Mouse (Mus musculus): ENCODE results near the gene Mturn.

Gene Mturn

GRCm38 (mm10) chr6:54680891-54681745 lies at the start of gene Mturn:
Gene Mturn, plus strand, starts transcription at chr6:54681624.
- peak; percentile 88 for DNase-seq (ENCODE audit: extremely low read depth, insufficient read length, low spot score)

- DNase-seq (ENCODE audit: extremely low read depth, insufficient read length, low spot score), result no peak
Observed at GRCm38 (mm10) chr6:54639877-54640276, 41.5 kb upstream of the Mturn start.

GRCm38 (mm10) chr6:54641953-54642352 lies 39.5 kb upstream of the Mturn start:
- DNase-seq (ENCODE audit: extremely low read depth, insufficient read length, low spot score), result no peak

- no peak for DNase-seq (ENCODE audit: extremely low read depth, insufficient read length, low spot score)
Observed at GRCm38 (mm10) chr6:54643181-54643580, 38.2 kb upstream of the Mturn start.

- DNase-seq (ENCODE audit: extremely low read depth, insufficient read length, low spot score), result peak; percentile 60
Observed at GRCm38 (mm10) chr6:54655471-54656095, 25.8 kb upstream of the Mturn start.

- DNase-seq (ENCODE audit: extremely low read depth, insufficient read length, low spot score), result no peak
Observed at GRCm38 (mm10) chr6:54657861-54658260, 23.6 kb upstream of the Mturn start.

GRCm38 (mm10) chr6:54669868-54670267 lies 11.6 kb upstream of the Mturn start:
- DNase-seq (ENCODE audit: extremely low read depth, insufficient read length, low spot score), result no peak

GRCm38 (mm10) chr6:54672901-54673300 lies 8.5 kb upstream of the Mturn start:
- no peak for DNase-seq (ENCODE audit: extremely low read depth, insufficient read length, low spot score)

GRCm38 (mm10) chr6:54679686-54680085 lies 1.7 kb upstream of the Mturn start:
- no peak for DNase-seq (ENCODE audit: extremely low read depth, insufficient read length, low spot score)

GRCm38 (mm10) chr6:54681746-54682428 lies 463 bp downstream of the Mturn start:
- no peak for DNase-seq (ENCODE audit: extremely low read depth, insufficient read length, low spot score)

- DNase-seq (ENCODE audit: extremely low read depth, insufficient read length, low spot score), result no peak
Observed at GRCm38 (mm10) chr6:54684085-54684484, 2.7 kb downstream of the Mturn start.

GRCm38 (mm10) chr6:54685103-54685502 lies 3.7 kb downstream of the Mturn start:
- no peak for DNase-seq (ENCODE audit: extremely low read depth, insufficient read length, low spot score)

- DNase-seq (ENCODE audit: extremely low read depth, insufficient read length, low spot score), result peak; percentile 45
Observed at GRCm38 (mm10) chr6:54685716-54686395, 4.4 kb downstream of the Mturn start.

- DNase-seq (ENCODE audit: extremely low read depth, insufficient read length, low spot score), result no peak
Observed at GRCm38 (mm10) chr6:54686946-54687737, 5.7 kb downstream of the Mturn start.

GRCm38 (mm10) chr6:54688467-54689323 lies 7.3 kb downstream of the Mturn start:
- no peak for DNase-seq (ENCODE audit: extremely low read depth, insufficient read length, low spot score)

- DNase-seq (ENCODE audit: extremely low read depth, insufficient read length, low spot score), result no peak
Observed at GRCm38 (mm10) chr6:54689686-54690085, 8.3 kb downstream of the Mturn start.

GRCm38 (mm10) chr6:54690838-54691237 lies 9.4 kb downstream of the Mturn start:
- no peak for DNase-seq (ENCODE audit: extremely low read depth, insufficient read length, low spot score)

GRCm38 (mm10) chr6:54691368-54692116 lies 10.1 kb downstream of the Mturn start:
- DNase-seq (ENCODE audit: extremely low read depth, insufficient read length, low spot score), result no peak
